ENCODE assay signal across 14 mouse cellular contexts in genomic region chr2:75775217-75775616, GRCm38 (mm10). TPM values are rescaled to one million over a fixed set of nuclear protein-coding genes. Genes with fewer than 3 reads are reported as not detected.
A peak's percentile ranks its signal among the peaks of the same experiment; 100 is the strongest.
DNase-seq lines count a peak whose midpoint lies in the region; ATAC-seq and TF ChIP-seq lines count a peak whose summit lies in the region.
"Had no signal": no experiment of that assay in that cellular context is flagged by ENCODE, and none has a peak within 500 bp of the region (broad histone marks: within the 10 kb centered on the region; RNA-seq: fewer than 3 reads in every experiment).

No protein-coding gene starts in this region.

- ATAC-seq in lung, embryonic 16.5 days (ENCODE audit: low read depth) = no peak
- ATAC-seq in hematopoietic stem cell, adult 5-6 weeks (replicated peaks in 1 of 2; ENCODE audit: insufficient read depth in 1 of 2, low FRiP score in 2 of 2, low TSS enrichment in 1 of 2, low read depth in 1 of 2, poor library complexity in 2 of 2, severe bottlenecking in 2 of 2) = peak; percentile 75 to 89
- no peak for ATAC-seq in stomach, postnatal 0 days (ENCODE audit: low FRiP score, low TSS enrichment)

- no peaks in the 10 kb centered on the region for H3K9me3 ChIP-seq in lung, embryonic 16.5 days (ENCODE audit: control insufficient read depth, low read length)
- no peaks in the 10 kb centered on the region for H3K9me3 ChIP-seq in stomach, postnatal 0 days (ENCODE audit: control insufficient read depth, low read length)
- H3K9me3 ChIP-seq: hindbrain, embryonic 13.5 days; liver, embryonic 13.5 days had no signal

- H3K4me2 ChIP-seq in lung, embryonic 16.5 days (ENCODE audit: low read depth, low read length) = no peak overlapping the region
- H3K4me2 ChIP-seq in stomach, postnatal 0 days (replicated peaks; ENCODE audit: low read depth) = no peak overlapping the region
- H3K4me2 ChIP-seq: hindbrain, embryonic 13.5 days; liver, embryonic 13.5 days; midbrain, embryonic 11.5 days had no signal

- no peak for TF ChIP-seq POLR2A in lung, adult 2 months (IDR thresholded peaks at IDR 0.05; ENCODE audit: borderline replicate concordance, extremely low read depth, low read depth, low read length)
- TF ChIP-seq POLR2A in cerebellum, adult 2 months (IDR thresholded peaks at IDR 0.05; ENCODE audit: borderline replicate concordance, insufficient read depth, low read length) = no peak

- TF ChIP-seq EP300 in stomach, postnatal 0 days (optimal IDR thresholded peaks at IDR 0.05) = no peak

- H3K4me1 ChIP-seq in lung, embryonic 16.5 days (replicated peaks; ENCODE audit: control insufficient read depth, insufficient read depth, low read length) = peaks cover 26% of the 10 kb centered on the region
- peaks cover 10% of the 10 kb centered on the region for H3K4me1 ChIP-seq in lung, adult 2 months (ENCODE audit: control insufficient read depth, insufficient read depth, low read length)
- peaks cover 5% of the 10 kb centered on the region; the same call in 1 of the 2 replicates for H3K4me1 ChIP-seq in stomach, postnatal 0 days (replicated peaks; ENCODE audit: control insufficient read depth, insufficient read depth)
- H3K4me1 ChIP-seq in cerebellum, adult 2 months (ENCODE audit: control insufficient read depth, insufficient read depth, low read length) = 0 out of 2 replicates have a peak, but pooled peaks cover 3% of the 10 kb centered on the region

- no peak overlapping the region for H3K27ac ChIP-seq in gastrocnemius, adult 2 months
- H3K27ac ChIP-seq in lung, embryonic 16.5 days (ENCODE audit: low read length) = 0 out of 2 replicates have a peak overlapping the region, but pooled peaks have one; percentile 20
- peak overlapping the region; percentile 61; the same call in 1 of the 2 replicates for H3K27ac ChIP-seq in stomach, postnatal 0 days (replicated peaks)
- no peak overlapping the region for H3K27ac ChIP-seq in cerebellum, adult 2 months (ENCODE audit: insufficient read depth, low read length)
- H3K27ac ChIP-seq: hindbrain, embryonic 13.5 days; liver, embryonic 13.5 days had no signal

- DNase-seq in gastrocnemius, adult 2 months = peak; percentile 42
- DNase-seq in gastrocnemius, postnatal 25 days = no peak
- no peak for DNase-seq in lung, adult 2 months
- DNase-seq in stomach, postnatal 0 days (ENCODE audit: low spot score) = no peak
- no peak for DNase-seq in cerebellum, adult 2 months
- DNase-seq in cerebellum, postnatal 25 days = no peak
- DNase-seq: adrenal gland, adult 8-10 months; cerebellum, adult 18-20 months; kidney, adult 18-20 months; liver, embryonic 13.5 days had no signal

- no peak overlapping the region for H3K9ac ChIP-seq in lung, embryonic 16.5 days (ENCODE audit: low read length)
- no peak overlapping the region for H3K9ac ChIP-seq in stomach, postnatal 0 days (ENCODE audit: low read length)
- H3K9ac ChIP-seq: hindbrain, embryonic 13.5 days; liver, embryonic 13.5 days had no signal

- H3K27me3 ChIP-seq in lung, embryonic 16.5 days (ENCODE audit: control insufficient read depth, insufficient read depth, low read depth, low read length) = no peaks in the 10 kb centered on the region
- H3K27me3 ChIP-seq in stomach, postnatal 0 days (ENCODE audit: control insufficient read depth, insufficient read depth, low read length) = no peaks in the 10 kb centered on the region
- H3K27me3 ChIP-seq in cerebellum, adult 2 months (ENCODE audit: control insufficient read depth, insufficient read depth, low read length) = no peaks in the 10 kb centered on the region
- H3K27me3 ChIP-seq: hindbrain, embryonic 13.5 days; liver, embryonic 13.5 days had no signal

- no peaks in the 10 kb centered on the region for H3K36me3 ChIP-seq in lung, embryonic 16.5 days (ENCODE audit: control insufficient read depth, insufficient read depth, low read length)
- no peaks in the 10 kb centered on the region for H3K36me3 ChIP-seq in stomach, postnatal 0 days (ENCODE audit: control insufficient read depth, insufficient read depth, low read length)
- H3K36me3 ChIP-seq: hindbrain, embryonic 13.5 days; liver, embryonic 13.5 days had no signal

- H3K4me3 ChIP-seq in gastrocnemius, adult 2 months = no peak overlapping the region
- H3K4me3 ChIP-seq in lung, embryonic 16.5 days (ENCODE audit: low read length) = no peak overlapping the region
- no peak overlapping the region for H3K4me3 ChIP-seq in lung, adult 2 months (replicated peaks; ENCODE audit: extremely low read depth, low read depth, low read length)
- H3K4me3 ChIP-seq in stomach, postnatal 0 days (ENCODE audit: low read depth, low read length) = no peak overlapping the region
- H3K4me3 ChIP-seq in cerebellum, adult 2 months (replicated peaks; ENCODE audit: insufficient read depth, low read depth, low read length) = no peak overlapping the region
- H3K4me3 ChIP-seq: hindbrain, embryonic 13.5 days; liver, embryonic 13.5 days had no signal

- no peak for TF ChIP-seq CTCF in gastrocnemius, adult 2 months (IDR thresholded peaks at IDR 0.05)
- TF ChIP-seq CTCF in lung, adult 2 months (IDR thresholded peaks at IDR 0.05; ENCODE audit: insufficient read depth, low read length) = no peak
- no peak for TF ChIP-seq CTCF in stomach, postnatal 0 days (IDR thresholded peaks at IDR 0.05; ENCODE audit: low read depth)
- TF ChIP-seq CTCF in cerebellum, adult 2 months (IDR thresholded peaks at IDR 0.05; ENCODE audit: borderline replicate concordance, insufficient read depth, low read depth, low read length) = no peak

- intact Hi-C loops in gastrocnemius, adult 2 months (cut with DNase I) = loop anchor here (5.0 to 10.0 kb wide), 2 partner anchors 38 to 70 kb away; partner anchors contain the start of gene Nfe2l2

- 35% methylated on average over 1 of the region's 1 CpGs for WGBS in lung, embryonic 16.5 days
- 5% methylated on average over 1 of the region's 1 CpGs for WGBS in lung, adult 2 months
- 24% methylated on average over 1 of the region's 1 CpGs for WGBS in stomach, postnatal 0 days
- 56% methylated on average over 1 of the region's 1 CpGs for WGBS in cerebellum, adult 2 months

RNA-seq across cellular contexts. Expression of gene Agps, which starts 56.8 kb away (rescaled TPM):
- 10 to 100 TPM; 17.7 to 25.4 TPM for total RNA-seq in gastrocnemius, adult 2 months (2021)
- total RNA-seq in gastrocnemius, postnatal 25 days (2021) = 10 to 100 TPM; 22.4 to 25.4 TPM
- 31.1 and 32.7 TPM in 2 replicates for polyA plus RNA-seq in lung, embryonic 16.5 days (2015; fragmentation: Nextera tagmentation; extraction: Ambion mirVana)
- polyA plus RNA-seq in lung, adult 2 months (2012; rRNA removed) = 5.7 and 10.3 TPM in 2 replicates
- 38.7 and 63.6 TPM in 2 replicates for total RNA-seq in hematopoietic stem cell, adult 5-6 weeks (2017)
- 11.8 and 12.4 TPM in 2 replicates for polyA plus RNA-seq in stomach, postnatal 0 days (2015; fragmentation: Nextera tagmentation; extraction: Ambion mirVana)
- 14.6 and 16.1 TPM in 2 replicates for polyA plus RNA-seq in cerebellum, adult 2 months (2012; rRNA removed)

Comparison
In these comparisons a context has a peak if more than half of its experiments do, and no peak if none do; other contexts are left out.
1. H3K27ac ChIP-seq: peak in lung, embryonic 16.5 days (single experiment) and stomach, postnatal 0 days (single experiment); none in gastrocnemius, adult 2 months (single experiment) and cerebellum, adult 2 months (single experiment).
2. ATAC-seq: peak in hematopoietic stem cell, adult 5-6 weeks (2 of 2); none in lung, embryonic 16.5 days (single experiment) and stomach, postnatal 0 days (single experiment).